Mouse (Mus musculus): ENCODE results near the gene Plpp1.

Gene Plpp1

DNA sequence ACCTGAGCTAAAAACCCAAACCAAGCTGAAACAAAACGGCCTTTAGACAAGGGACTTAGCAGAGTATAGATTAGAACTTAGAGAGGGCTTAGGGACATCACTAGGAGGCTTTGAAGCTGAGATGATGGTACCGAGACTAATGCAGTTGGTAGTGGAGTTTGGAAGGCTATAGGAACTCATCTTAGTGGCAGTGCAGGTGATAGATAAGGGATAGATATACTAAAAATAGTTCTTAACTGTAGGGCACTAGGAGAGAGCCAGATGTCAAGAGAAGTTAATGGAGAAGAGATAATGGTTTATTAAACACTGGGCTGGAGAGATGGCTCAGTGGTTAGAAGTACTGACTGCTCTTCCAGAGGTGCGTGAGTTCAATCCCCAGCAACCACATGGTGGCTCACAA lies 15.4 kb downstream of the Plpp1 start:
- DNase-seq (ENCODE audit: low read depth, low spot score) = no peak

DNA sequence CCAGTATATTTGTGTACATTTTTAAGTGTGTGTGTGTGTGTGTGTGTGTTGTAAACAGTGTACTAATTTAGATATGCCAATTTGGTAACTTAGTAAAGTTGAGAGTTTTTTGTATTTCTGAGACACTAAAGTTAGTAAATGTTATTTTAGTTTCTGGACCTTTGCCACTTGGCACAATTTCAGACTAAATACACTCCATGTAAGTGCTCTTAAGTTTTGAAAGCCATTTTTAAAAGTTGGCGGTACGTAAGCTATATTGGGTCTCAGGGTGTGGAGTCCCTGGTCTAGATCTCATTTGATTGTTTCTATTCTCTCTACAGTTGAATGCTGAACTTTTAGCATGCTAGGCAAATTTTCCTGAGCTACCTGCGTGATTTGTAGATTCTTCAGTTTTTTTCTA lies 17.5 kb downstream of the Plpp1 start:
- DNase-seq (ENCODE audit: low read depth, low spot score) = no peak

DNA sequence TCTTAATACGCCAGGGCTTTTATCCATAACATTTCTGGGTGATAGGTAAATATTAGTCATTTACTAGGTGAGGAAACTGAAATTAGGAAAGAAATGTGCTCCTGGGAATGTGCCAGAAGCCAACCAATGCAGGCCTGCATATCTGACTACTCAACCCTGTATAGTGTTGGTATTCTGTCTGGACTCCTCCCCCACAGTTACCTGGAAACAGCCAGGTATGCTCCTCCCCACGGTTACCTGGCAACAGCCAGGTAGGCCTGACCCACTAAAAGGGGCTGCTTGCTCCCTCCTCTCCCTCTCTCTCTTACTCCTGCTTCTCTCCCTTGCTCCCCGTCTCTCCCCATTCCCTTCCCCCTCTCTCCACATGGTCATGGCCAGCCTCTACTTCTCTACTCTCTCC lies 21.8 kb downstream of the Plpp1 start:
- no peak for DNase-seq (ENCODE audit: low read depth, low spot score)

DNA sequence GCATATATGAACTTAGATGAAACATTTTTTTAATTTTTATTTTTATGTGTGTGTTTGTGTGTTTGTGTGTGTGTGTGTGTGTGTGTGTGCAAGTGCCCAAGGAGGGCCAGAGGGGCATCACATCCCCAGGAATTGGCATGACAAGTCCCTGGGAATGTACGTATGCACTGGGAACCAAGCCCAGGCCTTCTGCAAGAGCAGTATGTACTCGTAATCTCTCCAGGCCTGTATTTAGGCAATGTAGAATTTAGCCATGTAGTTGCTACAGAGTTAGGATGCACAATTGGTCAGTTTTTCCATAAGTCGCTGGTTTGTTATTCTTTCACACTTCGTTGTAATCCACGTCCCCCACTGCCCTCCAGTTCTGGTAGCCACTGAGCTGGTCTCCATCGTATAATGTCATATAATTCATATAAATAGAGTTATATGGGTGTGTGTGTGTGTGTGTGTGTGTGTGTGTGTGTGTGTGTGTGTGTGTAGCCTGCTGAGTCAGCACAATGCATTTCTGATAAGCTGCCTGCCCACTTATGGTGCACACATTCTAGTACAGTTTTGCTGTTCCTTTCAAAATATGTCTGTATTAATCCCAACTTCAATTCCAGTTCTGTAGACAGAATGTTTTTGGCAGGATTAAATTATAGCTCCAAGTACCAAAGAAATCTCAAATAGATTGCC lies 22.8 kb downstream of the Plpp1 start:
- DNase-seq (ENCODE audit: low read depth, low spot score) = no peak

DNA sequence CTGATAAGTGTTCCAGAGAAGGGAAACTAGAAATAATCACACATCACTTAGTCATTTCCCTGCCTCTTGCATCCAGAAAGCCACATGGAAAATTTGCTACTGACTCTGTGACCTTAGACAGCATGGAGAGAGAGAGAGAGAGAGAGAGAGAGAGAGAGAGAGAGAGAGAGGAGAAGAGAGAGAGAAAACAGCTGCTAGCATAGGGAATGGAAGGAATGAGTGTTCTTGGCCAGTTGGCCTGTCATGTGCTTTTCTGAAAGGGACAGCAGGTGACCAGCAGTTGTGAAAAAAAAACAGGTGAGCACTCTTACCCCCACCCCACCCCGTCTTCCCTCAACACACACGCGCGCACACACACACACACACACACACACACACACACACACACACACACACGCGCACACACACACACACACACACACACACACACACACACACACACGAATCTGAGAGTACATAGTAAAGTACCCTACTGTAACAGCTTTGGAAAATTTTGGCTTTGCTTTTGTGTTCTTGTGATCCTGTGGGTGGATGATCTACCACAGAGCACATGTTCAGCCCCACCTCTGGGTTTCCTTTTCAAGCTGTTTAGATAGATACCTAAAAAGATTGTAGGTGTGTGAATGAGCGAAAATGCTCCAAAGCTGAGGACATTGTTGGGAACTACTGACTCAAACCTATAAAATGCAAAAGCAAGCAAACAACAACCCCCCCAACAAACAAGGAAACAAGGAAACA lies 23.5 kb downstream of the Plpp1 start:
- DNase-seq (ENCODE audit: low read depth, low spot score) = peak; percentile 72

DNA sequence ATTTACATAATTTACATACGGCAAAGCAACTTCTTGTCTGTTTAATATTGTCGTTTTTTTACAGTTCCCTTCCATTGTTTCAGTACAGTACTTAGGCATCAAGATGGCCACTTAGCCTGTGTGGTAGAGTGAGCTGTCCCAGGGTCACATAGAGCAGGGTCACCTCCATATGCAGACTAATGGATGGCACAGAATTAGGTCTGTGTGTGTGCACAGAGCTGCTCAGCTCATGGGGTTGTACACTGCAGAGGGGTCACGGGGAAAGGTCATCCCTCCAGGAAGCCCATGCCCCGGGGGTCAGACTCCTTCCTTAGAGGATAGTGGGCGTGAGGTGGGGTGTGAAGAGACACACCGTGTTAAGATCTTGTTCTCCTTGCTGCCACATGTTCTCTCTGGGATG lies 24.9 kb downstream of the Plpp1 start:
- DNase-seq (ENCODE audit: low read depth, low spot score) = no peak

DNA sequence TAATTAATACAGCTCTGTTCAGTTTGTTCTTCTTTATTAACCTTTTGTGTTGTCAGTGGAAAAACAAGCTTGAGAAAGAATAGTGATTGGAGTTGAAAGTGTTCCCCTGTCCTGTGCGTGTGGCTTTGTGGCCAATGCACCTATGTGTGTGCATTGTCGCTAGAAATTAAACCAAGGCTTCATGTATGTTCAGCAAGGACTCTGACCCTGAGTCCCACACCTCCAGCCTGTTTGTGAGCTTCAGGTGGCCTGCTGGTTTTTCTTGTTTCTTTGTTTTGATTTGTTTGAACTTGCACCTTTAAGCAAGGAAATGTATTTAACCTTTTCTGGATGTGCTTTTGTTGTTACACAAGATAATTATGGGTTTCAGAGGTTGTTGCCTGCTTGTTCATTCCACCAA lies 29.0 kb downstream of the Plpp1 start:
- no peak for DNase-seq (ENCODE audit: low read depth, low spot score)

DNA sequence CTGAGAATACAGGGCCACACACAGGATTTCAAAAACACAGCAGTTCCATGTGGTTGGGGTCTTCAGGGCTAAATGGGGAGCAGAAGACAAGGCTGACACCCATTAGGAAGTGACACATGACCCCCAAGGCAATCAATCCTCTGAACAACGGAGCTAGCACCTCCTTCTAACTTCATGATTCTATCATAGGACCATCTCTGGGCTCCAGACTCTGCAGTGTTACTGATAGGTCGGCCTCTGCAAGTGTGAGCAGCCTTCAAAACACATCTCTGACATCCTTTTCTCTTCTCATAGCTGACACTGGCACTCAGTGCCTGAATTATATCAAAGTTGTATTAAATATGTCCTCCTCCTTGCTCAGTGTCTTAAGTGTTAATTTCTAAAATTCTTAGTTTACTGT lies 32.0 kb downstream of the Plpp1 start:
- no peak for DNase-seq (ENCODE audit: low read depth, low spot score)

DNA sequence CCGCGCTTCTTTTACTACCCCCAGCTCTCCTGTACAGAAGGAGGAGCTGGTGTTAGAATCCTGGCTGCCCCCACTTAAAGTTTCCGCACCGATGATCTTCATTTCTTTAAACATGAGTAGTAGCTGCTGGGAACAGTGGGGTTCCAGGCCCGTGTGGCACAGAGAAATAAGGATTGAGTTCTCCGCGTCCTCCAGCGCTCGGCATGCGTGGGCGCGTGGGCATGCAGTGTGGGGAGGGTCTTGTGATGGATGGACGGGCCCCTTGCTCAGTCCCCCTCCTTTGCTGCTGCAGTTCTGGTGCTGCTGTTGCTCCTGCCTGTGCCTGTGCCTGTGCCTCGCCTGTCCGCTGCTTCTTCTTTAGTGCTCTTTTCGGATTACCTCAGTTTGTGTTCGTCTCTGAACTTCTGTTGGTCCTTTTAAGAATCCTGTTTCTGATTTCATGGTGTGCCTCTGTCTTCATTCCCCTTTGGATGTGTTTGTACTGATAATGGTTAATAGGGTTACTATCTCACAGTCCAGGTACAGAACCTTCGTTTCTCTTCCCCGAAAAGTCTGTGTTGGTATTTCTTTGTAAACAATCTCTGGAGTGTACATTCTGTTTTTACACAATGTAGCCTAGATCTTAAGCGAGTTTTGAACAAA lies 32.8 kb downstream of the Plpp1 start:
- DNase-seq (ENCODE audit: low read depth, low spot score) = peak; percentile 33

DNA sequence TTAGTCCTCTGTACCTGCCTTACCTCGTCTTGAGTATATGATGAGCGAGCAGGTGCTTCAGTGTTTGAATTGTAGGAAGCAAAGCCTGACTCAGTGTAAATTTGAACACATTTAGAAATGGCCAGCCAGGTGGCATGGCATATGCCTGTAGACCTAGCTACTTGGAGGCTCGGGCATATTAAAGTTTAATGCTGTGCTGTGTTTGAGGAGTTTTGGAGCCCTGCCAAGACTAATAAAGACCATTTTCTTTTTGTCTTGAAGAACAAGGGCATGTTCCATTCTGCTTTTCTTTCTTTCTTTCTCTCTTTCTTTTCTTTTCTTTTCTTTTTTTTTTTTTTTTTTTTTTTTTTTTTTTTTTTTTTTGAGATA lies 33.3 kb downstream of the Plpp1 start:
- peak; percentile 59 for DNase-seq (ENCODE audit: low read depth, low spot score)

DNA sequence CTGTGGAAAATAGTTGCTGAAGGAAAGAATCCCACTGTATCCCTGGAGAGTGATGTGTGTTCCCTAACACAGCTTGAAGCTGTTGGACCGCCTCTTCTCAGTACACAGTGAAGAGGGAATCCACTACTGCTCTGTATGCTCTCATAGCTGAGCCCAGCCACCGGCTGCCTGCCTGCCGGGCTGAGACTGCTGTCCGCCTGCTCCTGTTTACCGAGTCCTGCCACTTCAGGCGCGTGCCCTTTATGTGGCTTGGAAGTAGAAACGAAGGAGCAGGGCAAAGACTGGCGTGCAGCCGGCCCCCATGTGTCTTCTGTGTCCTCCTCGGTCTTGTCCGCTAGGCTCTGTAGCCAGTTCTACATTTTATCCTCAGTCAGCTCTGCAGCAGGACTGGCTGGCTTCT lies 34.5 kb downstream of the Plpp1 start:
- no peak for DNase-seq (ENCODE audit: low read depth, low spot score)

DNA sequence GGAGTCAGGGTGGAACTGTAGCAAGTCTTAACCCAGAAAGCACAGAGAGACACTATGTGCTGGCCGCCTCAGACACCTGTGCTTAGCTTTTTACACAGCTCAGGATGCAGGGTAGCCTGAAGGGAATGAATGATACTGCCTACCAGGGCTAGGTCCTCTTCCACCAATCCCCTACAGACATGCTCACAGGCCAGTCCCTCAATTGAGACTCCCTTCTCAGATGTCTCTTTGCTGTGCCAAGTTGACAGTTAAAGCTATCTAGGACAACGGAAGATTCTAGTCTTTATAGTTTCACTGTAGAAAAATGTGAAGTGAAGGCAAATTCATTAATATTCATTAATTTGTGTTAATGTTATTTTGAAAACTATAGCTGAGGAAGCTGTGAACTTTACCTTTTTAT lies 36.4 kb downstream of the Plpp1 start:
- peak; percentile 30 for DNase-seq (ENCODE audit: low read depth, low spot score)

DNA sequence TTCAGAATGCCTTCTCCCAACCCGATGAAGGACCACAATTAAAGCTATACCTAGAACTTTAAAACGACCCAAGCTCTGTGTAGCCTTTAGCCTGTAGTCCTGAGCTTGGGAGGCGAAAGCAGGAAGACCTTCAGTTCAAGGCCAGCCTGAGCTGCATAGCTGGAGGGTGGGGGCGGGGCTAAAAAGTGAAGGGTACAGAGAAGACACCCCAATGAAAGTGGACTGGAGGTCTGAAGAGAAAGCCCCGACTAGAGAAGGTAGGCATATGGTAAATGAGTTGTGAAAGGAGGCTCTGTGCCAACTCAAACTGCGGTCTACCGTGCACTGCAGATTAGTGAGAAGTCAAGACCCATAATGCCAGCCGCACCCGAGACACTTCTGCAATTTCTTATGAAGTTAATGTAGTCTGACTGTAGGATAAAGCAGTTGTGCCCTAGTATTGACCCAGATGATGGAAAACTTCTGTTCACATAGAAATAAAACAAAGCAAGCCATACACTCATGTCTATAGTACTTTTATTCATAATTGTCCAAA lies 37.1 kb downstream of the Plpp1 start:
- DNase-seq (ENCODE audit: low read depth, low spot score) = no peak

DNA sequence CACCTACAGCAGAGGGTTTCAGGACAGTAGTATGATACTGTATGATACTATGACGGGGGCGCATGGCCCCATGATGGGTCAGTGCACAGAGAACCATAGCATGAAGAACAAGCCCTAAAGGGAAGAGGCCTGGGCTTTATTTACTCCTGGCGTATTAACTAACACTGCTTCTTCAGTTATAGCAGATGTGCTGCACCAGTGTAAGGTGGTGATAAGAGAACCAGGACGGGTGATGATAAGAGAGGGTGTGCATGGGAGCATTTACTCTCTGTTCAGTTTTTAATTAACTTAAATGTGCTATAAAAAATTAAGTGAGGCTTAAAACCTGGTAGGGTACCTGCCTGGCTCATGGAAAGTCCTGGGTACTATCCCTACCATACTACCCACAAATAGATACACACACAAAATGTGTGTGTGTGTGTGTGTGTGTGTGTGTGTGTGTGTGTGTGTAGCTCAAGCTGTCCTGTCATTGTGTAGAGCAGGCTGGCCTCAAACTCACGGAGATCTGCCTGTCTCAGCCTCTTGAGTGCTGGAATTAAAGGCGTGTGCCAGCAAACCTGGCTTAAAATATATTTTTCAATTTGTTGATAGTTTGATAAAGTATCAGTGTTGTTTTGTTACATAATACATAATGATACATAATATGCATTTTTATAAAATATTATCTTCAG lies 38.1 kb downstream of the Plpp1 start:
- DNase-seq (ENCODE audit: low read depth, low spot score) = no peak

DNA sequence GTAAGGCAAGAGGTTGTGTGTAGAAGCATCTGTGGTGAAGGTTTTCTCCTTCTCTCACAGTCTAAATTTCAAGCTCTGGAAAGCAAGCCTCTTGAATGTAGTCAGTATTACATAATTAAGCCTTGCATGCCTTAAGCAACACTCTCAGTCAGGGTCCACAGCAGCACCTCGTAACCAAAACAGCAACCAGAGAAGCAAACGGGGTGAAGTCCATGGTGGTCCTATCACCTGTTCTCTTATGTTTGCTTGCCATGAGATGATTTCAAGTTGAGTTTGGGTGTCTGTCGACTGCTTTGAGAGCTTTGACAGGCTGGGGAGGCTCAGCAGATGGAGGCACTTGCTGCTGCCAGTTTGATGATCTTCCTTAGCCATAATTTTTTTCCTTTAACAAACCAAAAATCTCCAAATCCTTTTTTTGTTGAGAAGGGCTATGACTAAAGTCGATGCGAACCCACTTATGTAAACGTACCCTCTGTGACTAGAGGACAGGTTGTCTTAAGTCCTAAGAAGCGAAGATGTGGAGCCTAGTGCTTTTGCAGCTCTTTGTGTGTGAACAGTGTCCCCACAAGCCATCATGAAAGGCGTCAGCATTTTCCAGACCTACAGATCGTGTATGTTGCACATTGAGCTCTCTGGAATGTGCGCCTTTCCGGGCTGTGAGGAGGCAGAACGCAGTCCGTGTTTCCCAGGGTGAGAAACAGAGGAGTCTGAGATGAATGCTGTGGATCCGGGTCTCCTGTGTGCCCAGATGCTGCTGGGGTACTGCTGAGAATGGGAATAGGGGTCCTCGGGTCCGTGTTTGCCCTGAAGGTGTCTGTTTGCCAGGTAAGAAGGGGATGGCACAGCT lies 39.9 kb downstream of the Plpp1 start:
- DNase-seq (ENCODE audit: low read depth, low spot score) = peak; percentile 57

DNA sequence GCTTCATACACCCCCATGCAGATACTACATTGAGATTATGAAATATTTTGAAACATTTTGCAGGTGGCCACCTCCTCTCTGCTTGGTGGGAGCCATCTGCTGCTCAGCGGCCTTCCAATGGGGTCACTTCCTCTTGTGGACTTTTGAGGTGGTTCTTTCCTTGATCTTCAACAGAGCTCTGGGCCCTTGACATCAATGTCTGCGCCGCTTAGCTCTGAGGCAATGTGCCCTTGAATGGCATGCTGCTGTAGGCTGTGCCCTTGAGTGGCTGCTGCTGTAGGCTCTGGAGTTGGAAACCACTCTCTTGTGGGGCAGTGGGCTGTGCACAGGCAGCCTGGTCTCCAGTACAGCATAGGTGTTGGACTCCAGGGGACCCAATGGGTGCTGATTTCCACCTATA lies 45.3 kb downstream of the Plpp1 start:
- no peak for DNase-seq (ENCODE audit: low read depth, low spot score)

DNA sequence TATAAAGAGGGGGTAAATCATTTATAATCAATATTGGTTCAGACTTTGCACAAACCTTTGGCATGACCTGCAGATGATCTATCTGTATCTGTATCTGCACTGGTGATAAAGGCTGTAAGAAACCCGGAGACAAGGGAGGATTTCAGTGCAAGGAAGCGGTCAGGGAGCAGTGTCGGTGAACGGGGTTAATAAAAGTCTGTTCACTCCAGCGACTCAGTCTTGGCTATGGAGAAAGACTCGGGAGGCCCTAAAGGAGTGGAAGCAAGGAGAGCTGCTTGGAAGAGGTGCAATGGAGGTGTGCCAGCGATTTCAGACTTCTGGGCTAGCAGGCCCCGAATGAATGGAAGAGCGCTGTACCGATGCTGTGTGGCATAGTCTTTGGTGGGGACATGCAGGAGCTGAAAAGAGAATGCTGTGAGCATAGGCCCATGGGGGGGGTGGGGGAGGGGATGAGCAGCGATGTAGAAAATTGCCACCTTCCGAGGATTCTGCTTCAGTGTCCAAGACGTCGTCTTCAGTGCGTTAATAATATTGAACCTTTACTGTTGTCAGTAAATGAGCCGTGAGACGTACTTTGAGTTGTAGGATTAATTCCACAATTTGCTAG lies 53.2 kb downstream of the Plpp1 start:
- no peak for DNase-seq (ENCODE audit: low read depth, low spot score)

DNA sequence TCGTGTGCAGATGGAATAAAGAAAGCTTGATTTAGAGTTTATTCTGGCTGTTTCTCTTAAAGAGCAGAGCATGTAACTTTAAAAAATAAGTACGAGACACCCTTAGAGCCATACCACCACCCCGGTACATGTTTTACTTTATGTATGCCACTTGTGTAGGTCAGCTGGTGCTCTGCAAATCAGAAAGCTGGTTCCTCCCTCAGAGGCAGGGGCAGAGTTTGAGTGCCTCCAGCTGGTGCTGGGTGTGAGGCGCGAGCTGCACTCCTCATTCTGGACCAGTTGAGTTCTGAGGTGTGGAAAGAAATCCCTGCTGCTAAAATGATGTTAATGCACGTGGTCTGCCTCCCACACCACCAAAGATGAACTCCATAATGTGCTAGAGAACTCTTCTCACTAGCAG lies 53.8 kb downstream of the Plpp1 start:
- DNase-seq (ENCODE audit: low read depth, low spot score) = peak; percentile 33

DNA sequence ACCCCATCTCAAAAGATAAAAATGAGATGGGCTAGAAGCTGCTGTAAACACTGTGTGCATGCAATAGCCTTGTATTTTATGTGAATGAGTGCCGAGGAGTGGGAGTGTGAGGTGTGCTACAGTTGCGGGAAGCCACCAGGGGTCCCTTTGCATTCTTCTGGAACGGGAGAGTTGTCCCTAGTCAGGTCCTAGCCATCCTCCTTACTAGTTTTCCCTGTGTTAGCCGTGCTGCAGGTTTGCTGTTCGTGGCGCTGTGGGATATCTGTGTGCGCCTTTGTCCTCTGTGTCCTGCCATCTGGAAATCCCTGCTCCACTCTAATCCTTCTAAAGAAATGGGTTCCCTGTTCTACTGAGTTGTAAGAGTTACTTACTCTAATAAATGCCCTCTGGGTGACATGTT lies 57.3 kb downstream of the Plpp1 start:
- no peak for DNase-seq (ENCODE audit: low read depth, low spot score)

DNA sequence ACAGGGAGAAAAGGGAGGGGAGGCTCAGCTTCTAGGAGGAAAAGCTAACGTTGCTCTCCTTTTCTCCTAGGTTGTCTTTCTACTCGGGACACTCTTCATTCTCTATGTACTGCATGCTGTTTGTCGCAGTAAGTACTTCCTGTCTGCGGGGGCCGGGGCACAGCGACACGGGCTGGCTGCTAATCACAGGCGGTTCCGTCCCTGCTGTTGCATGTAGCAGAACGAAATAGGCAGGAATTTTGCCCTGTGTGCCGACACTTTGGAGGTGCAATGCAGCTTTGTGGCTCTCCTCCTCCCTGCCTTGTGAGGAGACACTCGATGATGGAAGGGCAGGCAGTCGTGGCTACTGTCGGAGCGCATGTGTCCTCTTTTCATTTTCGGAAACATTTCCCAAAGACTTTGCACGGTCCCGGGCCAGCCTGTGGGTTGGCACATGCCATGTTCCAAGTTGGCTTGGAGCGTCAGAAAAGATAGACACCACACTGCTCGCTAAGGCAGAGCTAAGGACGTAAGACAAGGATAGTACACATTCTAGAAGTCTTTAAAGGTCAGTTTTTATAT lies 59.1 kb downstream of the Plpp1 start:
- no peak for DNase-seq (ENCODE audit: low read depth, low spot score)

DNA sequence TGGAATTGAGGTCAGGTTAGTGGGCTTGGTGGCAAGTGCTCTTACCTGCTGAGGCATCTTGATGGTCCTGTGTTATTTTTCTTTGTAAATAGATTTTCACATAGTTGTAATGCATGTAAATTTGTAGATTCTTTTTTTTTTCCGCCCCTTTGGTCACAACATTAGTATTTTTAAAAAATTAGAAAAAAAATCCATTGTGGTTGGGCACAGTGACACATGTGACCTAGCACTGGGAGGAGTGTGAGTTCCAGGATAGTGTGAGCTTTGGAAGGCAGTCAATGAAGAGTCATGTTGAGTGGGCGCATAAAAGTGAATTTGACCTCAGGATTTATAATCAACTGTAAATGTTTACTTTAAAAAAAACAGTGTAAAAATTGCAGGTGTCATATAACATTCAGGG lies 59.8 kb downstream of the Plpp1 start:
- DNase-seq (ENCODE audit: low read depth, low spot score) = no peak
